In the genomic region with DNA sequence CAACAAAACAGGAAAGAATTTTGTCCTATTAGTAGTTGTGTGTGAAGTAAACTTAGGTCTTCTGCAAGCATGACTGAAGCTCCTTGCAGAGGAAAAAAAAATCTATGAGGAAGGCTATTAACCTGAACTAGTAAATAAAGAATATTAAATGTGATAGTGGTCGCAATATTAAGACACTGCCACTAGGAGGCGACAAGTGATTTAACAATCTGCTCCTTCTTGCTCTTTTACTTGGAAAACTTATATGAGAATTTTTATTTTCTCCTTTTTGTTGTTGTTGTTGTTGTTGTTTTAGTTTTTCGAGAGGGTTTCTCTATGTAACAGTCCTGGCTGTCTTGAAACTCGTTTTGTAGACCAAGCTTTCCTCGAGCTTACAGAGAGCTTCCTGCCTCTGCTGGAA, we compare ENCODE assay signal across 8 mouse cellular contexts. TPM values are rescaled to one million over a fixed set of nuclear protein-coding genes. Genes with fewer than 3 reads are reported as not detected.
DNase-seq lines count a peak whose midpoint lies in the region; ATAC-seq and TF ChIP-seq lines count a peak whose summit lies in the region.

No protein-coding gene starts in this region.

- ATAC-seq in lung, embryonic 15.5 days (ENCODE audit: borderline replicate concordance, extremely low read depth, low FRiP score, low TSS enrichment), result no peak

- 9% methylated on average over 5 of the region's 5 CpGs for WGBS in embryonic facial prominence, embryonic 10.5 days
- WGBS in lung, embryonic 15.5 days, result 3% methylated on average over 5 of the region's 5 CpGs

- H3K9me3 ChIP-seq in ES-Bruce4 (replicated peaks; ENCODE audit: control insufficient read depth, insufficient read depth, low read length, poor library complexity, severe bottlenecking), result no peaks in the 10 kb centered on the region
- H3K9me3 ChIP-seq in embryonic facial prominence, embryonic 10.5 days, result no peaks in the 10 kb centered on the region
- H3K9me3 ChIP-seq in lung, embryonic 15.5 days, result no peaks in the 10 kb centered on the region

- peaks cover 3% of the 10 kb centered on the region for H3K4me1 ChIP-seq in ES-Bruce4 (ENCODE audit: control insufficient read depth, insufficient read depth, low read length)
- H3K4me1 ChIP-seq in embryonic facial prominence, embryonic 10.5 days, result peaks cover 21% of the 10 kb centered on the region
- peaks cover 10% of the 10 kb centered on the region for H3K4me1 ChIP-seq in lung, embryonic 15.5 days

- DNase-seq in 3134 (ENCODE audit: extremely low read depth, insufficient read length, low spot score), result peak; percentile 33
- DNase-seq in embryonic facial prominence, embryonic 10.5 days (ENCODE audit: low spot score), result no peak
- peak; percentile 67 to 75 for DNase-seq in heart, postnatal 10 days
- peak; percentile 70 for DNase-seq in kidney, postnatal 14 days
- DNase-seq in retina, embryonic 14.5 days (ENCODE audit: low spot score), result peak; percentile 86
- DNase-seq in yolk sac, embryonic 10.5 days (ENCODE audit: low spot score), result no peak

- TF ChIP-seq EP300 in ES-Bruce4 (IDR thresholded peaks at IDR 0.05; ENCODE audit: insufficient read depth, low read depth, low read length), result no peak

- H3K4me3 ChIP-seq in ES-Bruce4 (ENCODE audit: low read depth, low read length), result no peak overlapping the region
- H3K4me3 ChIP-seq in embryonic facial prominence, embryonic 10.5 days, result peak overlapping the region; percentile 85; the same call in 1 of the 2 replicates
- H3K4me3 ChIP-seq in lung, embryonic 15.5 days, result peak overlapping the region; percentile 93; the same call in 1 of the 2 replicates

- no peak for TF ChIP-seq POLR2A in ES-Bruce4 (IDR thresholded peaks at IDR 0.05; ENCODE audit: insufficient read depth, low read length)

- H3K27me3 ChIP-seq in ES-Bruce4 (ENCODE audit: control insufficient read depth, insufficient read depth, low read length, poor library complexity, severe bottlenecking), result no peaks in the 10 kb centered on the region
- H3K27me3 ChIP-seq in embryonic facial prominence, embryonic 10.5 days (replicated peaks; ENCODE audit: low read depth, poor library complexity, severe bottlenecking), result no peaks in the 10 kb centered on the region
- H3K27me3 ChIP-seq in lung, embryonic 15.5 days, result no peaks in the 10 kb centered on the region

- no peak for TF ChIP-seq CTCF in ES-Bruce4 (IDR thresholded peaks at IDR 0.05; ENCODE audit: low read depth, low read length)

- H3K27ac ChIP-seq in ES-Bruce4 (ENCODE audit: insufficient read depth, low read length), result peak overlapping the region; percentile 67; the same call in 1 of the 2 replicates
- no peak overlapping the region for H3K27ac ChIP-seq in embryonic facial prominence, embryonic 10.5 days (replicated peaks)
- H3K27ac ChIP-seq in lung, embryonic 15.5 days, result peak overlapping the region; percentile 92

- intact Hi-C loops in heart, postnatal 10 days (cut with DNase I), result loop anchor here (1.0 kb wide), 4 partner anchors 42 to 270 kb away; no protein-coding TSS in a partner anchor

- peaks cover 4% of the 10 kb centered on the region for H3K36me3 ChIP-seq in ES-Bruce4 (ENCODE audit: control insufficient read depth, insufficient read depth, low read length, poor library complexity, severe bottlenecking)
- H3K36me3 ChIP-seq in embryonic facial prominence, embryonic 10.5 days (replicated peaks), result peaks cover 16% of the 10 kb centered on the region
- H3K36me3 ChIP-seq in lung, embryonic 15.5 days, result peaks cover 8% of the 10 kb centered on the region; the same call in 1 of the 2 replicates

- H3K9ac ChIP-seq in ES-Bruce4 (ENCODE audit: low read depth, poor library complexity, severe bottlenecking), result no peak overlapping the region
- no peak overlapping the region for H3K9ac ChIP-seq in lung, embryonic 15.5 days

- H3K4me2 ChIP-seq in lung, embryonic 15.5 days, result peak overlapping the region; percentile 73

RNA-seq across cellular contexts. Expression of a gene that starts 1.1 kb away (rescaled TPM):
- polyA plus RNA-seq in ES-Bruce4 (2011; ENCODE audit: insufficient read depth, insufficient read length, low read depth, missing spikeins), result 42.3 and 44.7 TPM in 2 replicates
- polyA plus RNA-seq in embryonic facial prominence, embryonic 10.5 days (2016; fragmentation: Nextera tagmentation; extraction: Ambion mirVana), result 171 and 172 TPM in 2 replicates
- total RNA-seq in heart, postnatal 10 days (2021), result 10 to 100 TPM; 30.4 to 31.5 TPM
- polyA plus RNA-seq in lung, embryonic 15.5 days (2015; fragmentation: Nextera tagmentation; extraction: Ambion mirVana), result 81.5 and 90.1 TPM in 2 replicates

RNA-seq across cellular contexts. Expression of a gene that starts 12.1 kb away (rescaled TPM):
- 141 and 154 TPM in 2 replicates for polyA plus RNA-seq in ES-Bruce4 (2011; ENCODE audit: insufficient read depth, insufficient read length, low read depth, missing spikeins)
- polyA plus RNA-seq in embryonic facial prominence, embryonic 10.5 days (2016; fragmentation: Nextera tagmentation; extraction: Ambion mirVana), result 79.1 and 89.3 TPM in 2 replicates
- 10 to 100 TPM; 16.1 to 17.2 TPM for total RNA-seq in heart, postnatal 10 days (2021)
- polyA plus RNA-seq in lung, embryonic 15.5 days (2015; fragmentation: Nextera tagmentation; extraction: Ambion mirVana), result 62.3 and 65.4 TPM in 2 replicates

RNA-seq across cellular contexts. Expression of a gene that starts 43.0 kb away (rescaled TPM):
- polyA plus RNA-seq in ES-Bruce4 (2011; ENCODE audit: insufficient read depth, insufficient read length, low read depth, missing spikeins), result 149 and 150 TPM in 2 replicates
- polyA plus RNA-seq in embryonic facial prominence, embryonic 10.5 days (2016; fragmentation: Nextera tagmentation; extraction: Ambion mirVana), result 86.8 and 91.6 TPM in 2 replicates
- 10 to 100 TPM; 41.9 to 64.2 TPM for total RNA-seq in heart, postnatal 10 days (2021)
- polyA plus RNA-seq in lung, embryonic 15.5 days (2015; fragmentation: Nextera tagmentation; extraction: Ambion mirVana), result 57.0 and 59.8 TPM in 2 replicates

Comparison
In these comparisons a context has a peak if more than half of its experiments do, and no peak if none do; other contexts are left out.
1. DNase-seq: peak in 3134 (single experiment), heart, postnatal 10 days (2 of 2), kidney, postnatal 14 days (single experiment) and retina, embryonic 14.5 days (single experiment); none in embryonic facial prominence, embryonic 10.5 days (single experiment) and yolk sac, embryonic 10.5 days (single experiment).